Mouse (Mus musculus) E14TG2a.4 (cell line): ENCODE data around the gene Gm4924.

Source experiments
- CTCF ChIP-seq: conservative IDR thresholded peaks from 2 replicates; pipeline ENCODE4 v1.5.1; 2014; ENCODE audit warnings: low read length
- NANOG ChIP-seq: IDR thresholded peaks from 2 replicates; pipeline ENCODE4 v1.6.1; 2014; ENCODE audit warnings: borderline replicate concordance, low read length, mixed read lengths
- POU5F1 ChIP-seq: IDR thresholded peaks from 2 replicates; pipeline ENCODE4 v1.6.1; 2014; ENCODE audit warnings: low read length, borderline replicate concordance

GRCm38 (mm10) chr10:82316482-82316881 is 37.6 kb upstream of the Gm4924 start, which contains the start of gene 4932415D10Rik:
- TF ChIP-seq CTCF (no peak), NANOG (no peak), POU5F1 (no peak)
